Mouse (Mus musculus): ENCODE measurements around the gene Tet3. TPM values are rescaled to one million over a fixed set of nuclear protein-coding genes. Genes with fewer than 3 reads are reported as not detected.

Gene Tet3
- polyA plus RNA-seq, 1 experiment from 2014 or later: 79.2 TPM

DNA sequence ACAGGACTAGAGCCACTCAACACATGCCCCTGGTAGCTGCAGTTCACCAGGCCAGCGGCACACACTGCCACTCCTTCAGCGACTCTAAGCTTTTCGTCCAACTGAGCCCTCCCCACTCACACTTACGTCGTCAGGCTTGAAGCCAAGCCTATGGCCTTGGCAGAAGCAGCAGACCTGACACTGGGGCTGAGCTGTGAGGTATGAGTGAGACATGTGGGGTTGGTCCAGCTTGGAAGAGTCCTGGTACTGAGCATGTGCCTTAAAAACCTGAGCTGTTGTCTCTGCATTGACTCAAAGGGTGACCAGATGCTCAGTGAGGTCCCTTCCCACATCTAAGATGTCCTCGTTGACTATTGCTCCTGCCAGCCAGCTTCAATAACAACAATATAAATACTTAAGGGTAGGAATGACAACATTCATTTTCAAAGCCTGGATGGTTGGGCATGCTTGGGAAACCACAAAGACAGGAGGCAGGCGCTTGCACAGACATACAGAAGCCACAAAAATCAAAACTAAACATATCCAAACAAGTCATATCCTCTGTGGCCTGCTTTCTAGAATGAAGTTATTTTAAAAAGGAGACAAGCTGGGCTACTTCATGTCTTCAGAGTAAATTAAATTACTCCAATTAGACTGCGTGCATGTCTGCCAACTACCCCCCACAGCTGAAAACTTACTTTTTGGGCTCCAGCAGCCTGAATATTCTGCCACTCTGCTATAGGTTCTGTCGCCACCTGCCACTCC, 37.3 kb upstream of the Tet3 start:
- H3K4me2 ChIP-seq: no peak overlapping the region
- H3K9me3 ChIP-seq: no peaks in the 10 kb centered on the region
- no peak overlapping the region for H3K27ac ChIP-seq (replicated peaks)
- H3K4me3 ChIP-seq: no peak overlapping the region
- peaks cover 54% of the 10 kb centered on the region for H3K36me3 ChIP-seq
- no peaks in the 10 kb centered on the region for H3K27me3 ChIP-seq
- H3K4me1 ChIP-seq (replicated peaks): no peaks in the 10 kb centered on the region
- no peak for ATAC-seq (ENCODE audit: low read depth)
- WGBS: 92% methylated on average over 9 of the region's 9 CpGs
- no peak overlapping the region for H3K9ac ChIP-seq

DNA sequence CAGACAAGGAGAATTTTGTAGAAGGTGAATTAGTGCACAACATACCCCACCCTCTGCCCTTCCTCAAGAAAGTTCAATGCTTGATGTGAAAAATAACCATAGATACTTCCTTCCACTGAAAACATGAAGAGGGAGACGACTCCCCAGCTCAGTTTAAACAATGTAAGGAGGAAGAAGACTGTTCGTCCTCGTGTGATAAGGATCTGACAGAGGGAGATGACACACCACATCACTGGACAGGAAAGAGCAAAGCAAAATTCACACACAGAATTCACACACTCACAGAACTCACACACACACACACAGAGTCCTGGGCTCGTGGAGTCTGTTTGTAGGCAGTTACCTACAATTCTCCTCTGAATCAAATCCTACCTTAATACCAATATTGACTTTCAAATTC, 31.7 kb upstream of the Tet3 start:
- H3K4me1 ChIP-seq (replicated peaks): no peaks in the 10 kb centered on the region
- no peak overlapping the region for H3K4me2 ChIP-seq
- no peak overlapping the region for H3K4me3 ChIP-seq
- H3K27ac ChIP-seq (replicated peaks): no peak overlapping the region
- H3K9ac ChIP-seq: no peak overlapping the region
- peaks cover 80% of the 10 kb centered on the region for H3K36me3 ChIP-seq
- no peaks in the 10 kb centered on the region for H3K27me3 ChIP-seq
- WGBS: 88% methylated on average over 4 of the region's 4 CpGs
- no peak for ATAC-seq (ENCODE audit: low read depth)
- no peaks in the 10 kb centered on the region for H3K9me3 ChIP-seq

DNA sequence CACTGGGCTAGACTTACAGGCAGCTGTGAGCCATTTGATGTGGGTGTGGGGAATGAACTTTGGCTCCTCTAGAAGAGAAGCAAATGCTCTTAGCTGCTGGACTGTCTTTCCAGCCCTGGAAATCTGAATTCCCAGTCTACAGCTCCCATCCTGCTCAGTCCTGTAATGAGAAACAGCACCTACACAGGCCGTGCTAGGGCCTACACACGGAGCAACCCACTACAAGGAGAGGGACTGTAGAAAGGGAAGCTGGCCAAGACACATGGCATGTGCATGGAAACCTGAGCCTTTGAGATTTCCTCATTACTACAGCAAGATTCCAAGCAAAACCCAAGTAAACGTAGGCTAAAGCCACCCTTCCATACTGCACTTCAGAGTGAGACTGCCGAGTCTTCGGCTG, 29.3 kb upstream of the Tet3 start:
- Histone ChIP-seq H3K27ac (replicated peaks) (no peak overlapping the region), H3K4me3 (no peak overlapping the region), H3K4me1 (replicated peaks) (no peaks in the 10 kb centered on the region), H3K9me3 (no peaks in the 10 kb centered on the region), H3K36me3 (peaks cover 84% of the 10 kb centered on the region), H3K4me2 (no peak overlapping the region), H3K9ac (no peak overlapping the region), H3K27me3 (no peaks in the 10 kb centered on the region)
- 91% methylated on average over 5 of the region's 5 CpGs for WGBS
- ATAC-seq (ENCODE audit: low read depth): no peak

DNA sequence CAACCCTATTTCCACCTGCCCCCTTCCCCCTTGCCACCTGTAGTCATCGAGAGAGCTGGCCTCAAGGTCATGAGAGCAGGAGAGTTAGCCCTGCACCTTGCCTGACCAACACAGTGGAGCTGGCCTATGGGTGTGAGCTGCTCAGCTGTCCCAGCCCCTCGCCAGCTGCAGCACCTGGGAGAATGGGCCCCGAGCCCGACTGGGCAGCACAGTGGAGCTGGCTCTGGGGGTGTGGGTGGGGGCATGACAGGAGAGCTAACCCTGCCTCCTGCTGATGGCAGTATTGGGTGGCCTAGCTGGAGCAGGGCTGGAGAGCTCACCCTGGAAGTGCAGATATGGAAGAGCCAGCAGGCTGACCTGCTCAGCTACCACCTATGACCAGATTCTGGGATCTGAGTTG, 28.4 kb upstream of the Tet3 start:
- no peaks in the 10 kb centered on the region for H3K9me3 ChIP-seq
- no peak overlapping the region for H3K4me2 ChIP-seq
- H3K36me3 ChIP-seq: peaks cover 90% of the 10 kb centered on the region
- no peak overlapping the region for H3K27ac ChIP-seq (replicated peaks)
- H3K4me1 ChIP-seq (replicated peaks): no peaks in the 10 kb centered on the region
- H3K4me3 ChIP-seq: no peak overlapping the region
- H3K9ac ChIP-seq: no peak overlapping the region
- no peak for ATAC-seq (ENCODE audit: low read depth)
- no peaks in the 10 kb centered on the region for H3K27me3 ChIP-seq
- 92% methylated on average over 4 of the region's 4 CpGs for WGBS

DNA sequence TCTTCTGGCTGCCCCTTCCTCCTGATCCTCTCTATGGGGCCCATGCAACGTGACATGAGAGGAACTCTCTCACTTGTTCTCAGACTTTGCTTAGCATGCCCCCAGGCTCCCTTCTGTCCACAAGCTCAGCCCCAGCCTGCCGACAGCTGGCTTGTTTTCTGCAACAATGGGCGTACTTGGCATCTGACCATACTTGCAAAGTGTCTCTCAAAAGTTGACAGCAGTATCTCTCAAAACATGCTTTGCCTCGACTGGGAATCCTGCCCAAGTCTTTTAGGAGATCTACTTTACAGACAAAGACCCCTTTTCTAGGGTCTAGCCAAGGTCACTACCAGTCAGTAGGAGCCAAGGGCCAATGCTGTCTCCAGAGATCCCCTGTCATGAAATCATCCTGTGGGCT, 27.0 kb upstream of the Tet3 start:
- Histone ChIP-seq H3K4me2 (no peak overlapping the region), H3K4me1 (replicated peaks) (no peaks in the 10 kb centered on the region), H3K36me3 (peaks cover 96% of the 10 kb centered on the region), H3K4me3 (no peak overlapping the region), H3K27me3 (no peaks in the 10 kb centered on the region), H3K27ac (replicated peaks) (no peak overlapping the region), H3K9ac (no peak overlapping the region), H3K9me3 (no peaks in the 10 kb centered on the region)
- WGBS: 63% methylated on average over 4 of the region's 4 CpGs
- no peak for ATAC-seq (ENCODE audit: low read depth)

DNA sequence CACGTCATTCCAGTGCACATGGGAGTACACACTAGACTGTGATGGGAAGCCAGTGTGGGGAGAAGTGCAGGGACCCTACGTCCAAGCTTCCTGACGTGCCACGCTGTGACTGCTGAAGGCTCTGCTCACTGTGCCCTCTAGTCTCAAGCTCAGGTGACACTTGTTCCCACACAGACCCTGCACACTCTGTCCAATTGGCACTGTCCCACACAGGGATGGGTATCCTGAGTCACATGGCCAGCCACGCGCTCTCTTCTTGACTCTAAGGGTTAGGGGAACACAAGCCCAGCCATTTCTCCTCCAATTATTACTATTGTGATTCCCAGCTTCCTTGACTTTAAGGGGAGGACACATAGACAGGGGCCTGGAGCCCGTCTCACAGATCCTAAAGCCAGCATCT, 24.9 kb upstream of the Tet3 start:
- no peak for ATAC-seq (ENCODE audit: low read depth)
- H3K9me3 ChIP-seq: no peaks in the 10 kb centered on the region
- no peak overlapping the region for H3K4me3 ChIP-seq
- H3K4me2 ChIP-seq: no peak overlapping the region
- no peaks in the 10 kb centered on the region for H3K4me1 ChIP-seq (replicated peaks)
- 97% methylated on average over 7 of the region's 7 CpGs for WGBS
- peaks cover 97% of the 10 kb centered on the region for H3K36me3 ChIP-seq
- no peak overlapping the region for H3K27ac ChIP-seq (replicated peaks)
- H3K27me3 ChIP-seq: no peaks in the 10 kb centered on the region
- no peak overlapping the region for H3K9ac ChIP-seq

DNA sequence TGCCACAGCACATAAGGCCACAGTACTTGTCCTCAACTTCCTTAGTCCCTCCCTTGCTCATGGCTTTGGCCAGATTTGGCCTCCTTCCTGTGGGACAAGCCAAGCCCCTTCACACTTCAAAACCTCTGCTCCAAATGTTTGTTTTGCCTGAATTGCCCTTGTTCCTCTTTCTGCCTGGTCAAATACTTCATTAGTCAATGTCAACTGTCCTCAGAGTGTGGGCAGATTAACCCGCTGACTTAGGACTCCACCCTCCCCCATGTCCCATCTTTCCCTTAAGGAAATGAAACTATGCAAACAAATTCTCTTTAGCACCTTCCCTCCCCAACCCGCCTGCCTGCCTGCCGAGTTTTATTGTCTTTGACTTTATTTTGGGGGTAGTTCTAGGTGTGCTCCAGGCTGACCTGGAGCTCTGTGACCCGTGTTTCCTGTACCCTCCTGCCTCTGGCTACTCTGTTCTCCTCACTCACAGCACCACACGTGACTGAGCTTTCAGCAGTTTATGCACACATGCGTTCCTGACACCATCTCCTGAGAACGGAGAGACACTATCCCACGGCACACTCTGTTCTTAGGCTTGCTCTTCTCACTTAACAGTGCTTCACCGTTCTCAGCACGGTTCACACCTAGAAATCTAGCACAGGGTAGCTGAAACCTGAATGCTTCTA, 23.7 kb upstream of the Tet3 start:
- no peaks in the 10 kb centered on the region for H3K9me3 ChIP-seq
- 75% methylated on average over 10 of the region's 10 CpGs for WGBS
- H3K4me2 ChIP-seq: no peak overlapping the region
- no peaks in the 10 kb centered on the region for H3K4me1 ChIP-seq (replicated peaks)
- ATAC-seq (ENCODE audit: low read depth): no peak
- H3K27me3 ChIP-seq: no peaks in the 10 kb centered on the region
- peaks cover 88% of the 10 kb centered on the region for H3K36me3 ChIP-seq
- H3K27ac ChIP-seq (replicated peaks): no peak overlapping the region
- no peak overlapping the region for H3K9ac ChIP-seq
- H3K4me3 ChIP-seq: no peak overlapping the region

DNA sequence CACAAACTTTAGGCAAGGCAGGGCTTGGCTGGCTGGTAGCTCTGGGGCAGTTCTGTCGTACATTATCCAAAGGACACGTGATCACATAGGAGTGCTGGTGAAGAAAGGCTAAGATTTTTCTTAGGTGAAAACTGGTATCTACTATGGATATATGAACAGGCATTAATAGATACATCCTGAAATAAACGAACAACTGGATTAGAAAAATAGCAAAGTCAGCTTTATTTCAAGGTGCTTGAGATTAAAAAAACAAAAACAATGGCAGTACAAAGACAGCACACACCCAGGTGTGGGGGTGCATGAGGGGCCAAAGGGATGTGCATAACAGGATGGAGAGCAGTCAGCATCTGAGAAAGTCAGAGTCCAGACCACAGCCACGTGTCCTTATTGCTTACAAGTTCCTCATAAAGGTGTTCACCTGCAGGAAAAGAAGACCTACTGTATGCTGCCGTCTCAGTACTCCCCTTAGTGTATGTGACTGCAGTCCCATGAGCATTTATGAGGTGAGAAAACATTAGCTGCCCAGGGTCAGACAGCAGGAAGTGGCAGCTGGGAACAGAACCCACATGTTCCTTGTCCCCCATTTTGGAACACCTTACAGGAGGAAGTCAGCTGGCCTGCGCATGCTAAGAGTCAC, 21.3 kb upstream of the Tet3 start:
- Histone ChIP-seq H3K4me1 (replicated peaks) (no peaks in the 10 kb centered on the region), H3K27ac (replicated peaks) (no peak overlapping the region), H3K27me3 (no peaks in the 10 kb centered on the region), H3K36me3 (peaks cover 69% of the 10 kb centered on the region), H3K9me3 (no peaks in the 10 kb centered on the region), H3K4me2 (no peak overlapping the region), H3K4me3 (no peak overlapping the region), H3K9ac (no peak overlapping the region)
- 92% methylated on average over 6 of the region's 6 CpGs for WGBS
- ATAC-seq (ENCODE audit: low read depth): no peak

DNA sequence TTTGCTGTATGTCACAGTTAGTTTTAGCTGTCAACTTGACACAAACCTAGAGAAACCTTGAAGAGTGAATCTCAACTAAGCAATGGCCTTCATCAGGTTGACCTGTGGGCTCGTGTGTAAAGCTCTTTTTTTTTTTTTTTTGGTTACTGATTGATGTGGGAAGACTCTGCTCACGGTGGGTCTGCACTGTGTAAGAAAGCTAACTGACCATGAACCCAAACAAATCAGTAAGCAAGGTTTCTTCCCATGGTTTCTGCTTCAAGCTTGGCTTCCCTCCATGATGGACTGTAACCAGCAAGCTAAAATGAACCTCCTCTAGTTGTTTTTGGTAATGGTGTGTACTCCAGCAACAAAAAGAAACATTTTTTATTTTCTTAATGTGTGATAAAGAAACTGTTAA, 20.3 kb upstream of the Tet3 start:
- no peak overlapping the region for H3K27ac ChIP-seq (replicated peaks)
- H3K4me3 ChIP-seq: no peak overlapping the region
- H3K4me2 ChIP-seq: no peak overlapping the region
- H3K9ac ChIP-seq: no peak overlapping the region
- 82% methylated on average over 2 of the region's 2 CpGs for WGBS
- ATAC-seq (ENCODE audit: low read depth): no peak
- no peaks in the 10 kb centered on the region for H3K4me1 ChIP-seq (replicated peaks)
- H3K36me3 ChIP-seq: peaks cover 60% of the 10 kb centered on the region
- H3K9me3 ChIP-seq: no peaks in the 10 kb centered on the region
- H3K27me3 ChIP-seq: no peaks in the 10 kb centered on the region

DNA sequence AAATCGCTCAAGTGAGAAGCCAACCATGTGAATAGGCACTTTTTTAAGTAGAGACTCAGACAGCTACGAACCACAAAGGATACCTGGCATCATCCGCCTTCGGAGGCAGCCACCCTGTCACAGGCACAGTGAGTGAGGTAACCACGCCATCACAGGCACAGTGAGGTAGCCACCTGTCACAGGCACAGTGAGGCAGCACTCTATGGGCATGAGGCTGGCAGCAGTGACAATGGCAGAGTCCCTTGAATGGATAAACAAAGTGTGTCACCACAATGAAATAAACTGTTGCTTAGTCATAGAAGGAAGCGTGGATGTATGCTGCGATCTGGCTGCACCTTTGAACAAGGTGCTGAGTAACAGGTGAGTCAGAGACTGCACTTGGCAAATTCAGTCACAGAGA, 19.7 kb upstream of the Tet3 start:
- Histone ChIP-seq H3K9ac (no peak overlapping the region), H3K27ac (replicated peaks) (no peak overlapping the region), H3K36me3 (peaks cover 54% of the 10 kb centered on the region), H3K4me1 (replicated peaks) (no peaks in the 10 kb centered on the region), H3K4me3 (no peak overlapping the region), H3K27me3 (no peaks in the 10 kb centered on the region), H3K4me2 (no peak overlapping the region), H3K9me3 (no peaks in the 10 kb centered on the region)
- WGBS: 94% methylated on average over 7 of the region's 7 CpGs
- no peak for ATAC-seq (ENCODE audit: low read depth)

DNA sequence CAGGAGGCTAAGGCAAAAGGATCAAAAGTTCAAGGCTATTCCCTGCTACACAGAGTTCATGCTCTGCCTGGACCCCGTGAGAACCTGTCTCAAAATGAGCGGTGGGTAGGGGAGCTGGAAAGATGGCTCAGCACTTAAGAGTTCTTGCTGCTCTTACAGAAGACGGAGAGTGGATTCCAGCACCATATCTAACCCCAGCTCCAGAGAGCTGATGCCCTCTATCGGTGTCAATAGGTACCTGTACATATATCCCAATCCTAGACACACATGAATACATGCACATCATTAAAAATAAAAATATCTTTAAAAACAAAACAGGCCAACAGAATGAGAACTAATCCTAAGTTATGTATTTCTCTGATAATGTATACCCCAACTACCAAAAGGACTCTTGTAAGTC, 19.3 kb upstream of the Tet3 start:
- no peaks in the 10 kb centered on the region for H3K4me1 ChIP-seq (replicated peaks)
- H3K9ac ChIP-seq: no peak overlapping the region
- WGBS: 74% methylated on average over 4 of the region's 4 CpGs
- no peak overlapping the region for H3K4me3 ChIP-seq
- H3K27me3 ChIP-seq: no peaks in the 10 kb centered on the region
- H3K9me3 ChIP-seq: no peaks in the 10 kb centered on the region
- H3K36me3 ChIP-seq: peaks cover 52% of the 10 kb centered on the region
- ATAC-seq (ENCODE audit: low read depth): no peak
- H3K4me2 ChIP-seq: no peak overlapping the region
- no peak overlapping the region for H3K27ac ChIP-seq (replicated peaks)

DNA sequence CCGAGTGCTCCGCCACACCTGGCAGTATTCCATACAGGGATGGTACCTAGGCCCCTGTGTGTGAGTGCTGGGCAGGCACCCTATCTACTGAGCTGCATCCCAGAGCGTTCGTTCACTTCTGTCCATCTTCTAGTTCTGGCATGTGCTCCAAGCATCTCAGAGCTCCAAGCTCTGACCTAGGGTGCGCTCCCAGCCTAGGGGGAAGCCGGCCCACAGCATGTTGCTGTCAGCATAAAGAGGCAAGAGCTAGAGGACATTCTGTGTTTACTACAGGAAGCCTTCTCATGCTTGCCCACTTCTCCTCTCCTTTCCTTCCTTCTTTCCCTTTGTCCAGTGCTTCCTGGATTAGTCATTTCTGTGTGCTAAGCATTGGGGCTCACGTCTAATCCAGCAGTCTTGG, 16.5 kb upstream of the Tet3 start:
- no peak overlapping the region for H3K4me3 ChIP-seq

More for the DNA sequence above, 16.5 kb upstream of the Tet3 start:
- Histone ChIP-seq H3K9ac (no peak overlapping the region), H3K4me2 (no peak overlapping the region), H3K4me1 (replicated peaks) (no peaks in the 10 kb centered on the region), H3K9me3 (no peaks in the 10 kb centered on the region), H3K27ac (replicated peaks) (no peak overlapping the region), H3K27me3 (no peaks in the 10 kb centered on the region), H3K36me3 (peaks cover 25% of the 10 kb centered on the region)
- 80% methylated on average over 7 of the region's 7 CpGs for WGBS
- ATAC-seq (ENCODE audit: low read depth): no peak
